Mouse (Mus musculus): ENCODE results near the gene Ppp1r27.

DNA sequence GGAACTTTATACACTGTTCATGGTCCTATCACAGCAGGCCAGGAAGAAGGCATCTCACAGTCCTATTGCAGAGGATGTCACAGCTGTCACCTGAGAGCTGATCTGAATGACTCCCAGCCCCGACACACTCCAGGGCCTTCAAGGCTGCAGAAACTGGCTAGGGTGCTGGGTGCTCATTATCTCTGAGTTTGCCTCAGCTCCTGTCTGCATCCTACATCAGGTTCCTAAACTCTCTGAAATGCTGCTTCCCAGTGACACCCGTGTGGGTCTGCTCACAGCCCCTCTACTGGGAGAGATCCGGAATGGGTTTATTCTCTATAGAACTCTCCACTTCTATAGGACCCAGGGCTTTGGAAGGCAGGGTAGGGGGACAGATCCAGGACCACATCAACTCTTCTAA is 2.7 kb downstream of the Ppp1r27 start:
- no peak for TF ChIP-seq CTCF (IDR thresholded peaks at IDR 0.05; ENCODE audit: extremely low read depth, insufficient read length, insufficient replicate concordance, low read depth, low read length)
- no peak for TF ChIP-seq POLR2A (IDR thresholded peaks at IDR 0.05; ENCODE audit: low read depth, low read length)

All from small intestine, adult 2 months (tissue).